8 mouse cellular contexts compared by ENCODE assay signal in the genomic region with DNA sequence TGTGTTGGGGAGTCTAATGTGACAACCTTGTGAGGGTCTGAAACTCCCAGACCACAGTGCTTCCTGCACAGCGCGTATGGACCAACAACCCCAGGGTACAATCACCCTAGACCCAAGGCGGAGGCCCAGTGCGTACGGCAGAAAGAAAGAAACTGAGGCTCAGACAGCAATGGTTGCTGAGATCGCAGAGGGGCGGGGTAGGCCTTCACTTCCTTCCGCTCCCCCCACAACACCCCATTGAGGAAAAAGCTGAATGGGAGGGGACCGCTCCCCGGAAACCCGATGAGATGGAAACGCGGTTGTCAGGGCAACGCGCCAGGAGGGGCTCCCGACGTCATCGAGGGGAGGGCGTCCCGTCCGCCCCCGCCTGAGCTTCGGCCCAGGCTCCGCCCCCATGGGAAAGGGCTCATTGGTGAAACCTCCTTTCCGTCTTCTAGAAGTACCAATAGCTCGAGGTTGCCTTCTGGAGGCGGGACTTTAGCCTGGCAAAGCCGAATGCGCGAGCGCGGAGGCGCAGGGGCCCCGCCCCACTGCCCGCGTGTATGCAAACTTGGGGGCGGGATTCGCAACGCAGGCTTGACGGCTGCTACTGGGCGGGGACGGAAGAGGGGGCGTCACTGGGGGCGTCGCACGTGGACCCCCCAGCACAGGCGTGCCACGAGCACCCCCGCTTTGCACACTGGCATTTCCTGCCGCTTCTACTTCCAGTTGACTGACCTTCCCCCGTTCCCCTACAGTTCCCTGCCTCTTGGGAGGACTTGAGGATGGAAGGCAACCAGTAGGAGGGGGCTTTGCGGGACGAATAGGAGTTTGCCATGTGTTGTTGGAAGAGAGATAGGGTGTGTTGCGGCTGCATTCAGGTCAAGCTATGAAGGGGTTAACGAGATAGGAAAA. TPM values are rescaled to one million over a fixed set of nuclear protein-coding genes. Genes with fewer than 3 reads are reported as not detected.
DNase-seq lines count a peak whose midpoint lies in the region; ATAC-seq and TF ChIP-seq lines count a peak whose summit lies in the region.

No protein-coding gene starts in this region.

- H3K36me3 ChIP-seq in G1E (replicated peaks) = peaks cover 35% of the 10 kb centered on the region
- peaks cover 26% of the 10 kb centered on the region for H3K36me3 ChIP-seq in forebrain, embryonic 16.5 days (ENCODE audit: control insufficient read depth, insufficient read depth)
- peaks cover 26% of the 10 kb centered on the region for H3K36me3 ChIP-seq in lung, embryonic 16.5 days (ENCODE audit: control insufficient read depth, insufficient read depth, low read length)

- H3K4me2 ChIP-seq in forebrain, embryonic 16.5 days (ENCODE audit: low read length) = peak overlapping the region; percentile 80
- H3K4me2 ChIP-seq in lung, embryonic 16.5 days (ENCODE audit: low read depth, low read length) = peak overlapping the region; percentile 76

- peak; percentile 95 for DNase-seq in G1E (ENCODE audit: low spot score)
- peak; percentile 97 to 99 for DNase-seq in cerebellum, adult 18-20 months
- peak; percentile 99 for DNase-seq in heart, postnatal 4 days
- peak; percentile 96 for DNase-seq in layer of hippocampus, adult 9-10 months (ENCODE audit: low spot score)
- peak; percentile 98 for DNase-seq in ovary, postnatal 10 days (ENCODE audit: low spot score)
- DNase-seq in thymus, postnatal 10 days (ENCODE audit: low spot score in 2 of 2) = peak; percentile 99 to 100

- H3K27me3 ChIP-seq in G1E (ENCODE audit: insufficient read depth, low read length) = no peaks in the 10 kb centered on the region; the same call in 1 of the 2 replicates
- no peaks in the 10 kb centered on the region for H3K27me3 ChIP-seq in forebrain, embryonic 16.5 days (replicated peaks; ENCODE audit: control insufficient read depth, insufficient read depth, low read length)
- no peaks in the 10 kb centered on the region for H3K27me3 ChIP-seq in lung, embryonic 16.5 days (ENCODE audit: control insufficient read depth, insufficient read depth, low read depth, low read length)

- peaks cover 94% of the 10 kb centered on the region for H3K4me1 ChIP-seq in G1E (ENCODE audit: insufficient read depth, low read depth, low read length)
- peaks cover 54% of the 10 kb centered on the region for H3K4me1 ChIP-seq in forebrain, embryonic 16.5 days (replicated peaks; ENCODE audit: control insufficient read depth, insufficient read depth, low read length)
- H3K4me1 ChIP-seq in lung, embryonic 16.5 days (replicated peaks; ENCODE audit: control insufficient read depth, insufficient read depth, low read length) = peaks cover 91% of the 10 kb centered on the region

- TF ChIP-seq CTCF in G1E (IDR thresholded peaks at IDR 0.05; ENCODE audit: low read depth, low read length) = no peak

- under 1% methylated on average over 55 of the region's 55 CpGs for WGBS in forebrain, embryonic 16.5 days
- WGBS in lung, embryonic 16.5 days = under 1% methylated on average over 55 of the region's 55 CpGs

- peak overlapping the region; percentile 60 for H3K9ac ChIP-seq in forebrain, embryonic 16.5 days (replicated peaks; ENCODE audit: low read depth, low read length)
- peak overlapping the region; percentile 60 for H3K9ac ChIP-seq in lung, embryonic 16.5 days (ENCODE audit: low read length)

- peak overlapping the region; percentile 88 for H3K27ac ChIP-seq in forebrain, embryonic 16.5 days (ENCODE audit: low read length)
- peak overlapping the region; percentile 99 for H3K27ac ChIP-seq in lung, embryonic 16.5 days (ENCODE audit: low read length)

- peak overlapping the region; percentile 71 for H3K4me3 ChIP-seq in G1E (ENCODE audit: low read depth, low read length)
- H3K4me3 ChIP-seq in forebrain, embryonic 16.5 days (replicated peaks; ENCODE audit: low read length) = peak overlapping the region; percentile 48
- H3K4me3 ChIP-seq in lung, embryonic 16.5 days (ENCODE audit: low read length) = peak overlapping the region; percentile 50

- ATAC-seq in G1E (ENCODE audit: extremely low read depth, insufficient number of reproducible peaks, low FRiP score, poor library complexity, severe bottlenecking) = peak; percentile 80
- ATAC-seq in forebrain, embryonic 16.5 days = peak; percentile 90
- ATAC-seq in lung, embryonic 16.5 days (ENCODE audit: low read depth) = peak; percentile 82

- H3K9me3 ChIP-seq in G1E (replicated peaks) = no peaks in the 10 kb centered on the region
- no peaks in the 10 kb centered on the region for H3K9me3 ChIP-seq in forebrain, embryonic 16.5 days (ENCODE audit: control insufficient read depth, low read length)
- H3K9me3 ChIP-seq in lung, embryonic 16.5 days (ENCODE audit: control insufficient read depth, low read length) = no peaks in the 10 kb centered on the region

RNA-seq across cellular contexts. Expression of a gene that starts 6.0 kb away (rescaled TPM):
- total RNA-seq in G1E (2014; fragmentation: Nextera tagmentation) (18.1 and 21.2 TPM in 2 replicates), G1E (2017) (32.6 and 34.8 TPM in 2 replicates)
- polyA plus RNA-seq in G1E (2012) = 41.4 and 45.2 TPM in 2 replicates
- polyA plus RNA-seq in forebrain, embryonic 16.5 days (2015; fragmentation: Nextera tagmentation; extraction: Ambion mirVana) = 318 and 335 TPM in 2 replicates
- total RNA-seq in heart, postnatal 4 days (2021) = 100 to 1,000 TPM; 163 to 193 TPM
- polyA plus RNA-seq in lung, embryonic 16.5 days (2015; fragmentation: Nextera tagmentation; extraction: Ambion mirVana) = 73.4 and 83.4 TPM in 2 replicates

RNA-seq across cellular contexts. Expression of a gene that starts 11.7 kb away (rescaled TPM):
- total RNA-seq in G1E (2014; fragmentation: Nextera tagmentation) = 89.8 and 92.3 TPM in 2 replicates
- 19.2 and 24.3 TPM in 2 replicates for total RNA-seq in G1E (2017)
- 295 and 302 TPM in 2 replicates for polyA plus RNA-seq in G1E (2012)
- 26.5 and 30.9 TPM in 2 replicates for polyA plus RNA-seq in forebrain, embryonic 16.5 days (2015; fragmentation: Nextera tagmentation; extraction: Ambion mirVana)
- total RNA-seq in heart, postnatal 4 days (2021) = 100 to 1,000 TPM; 145 to 163 TPM
- 11.8 and 12.9 TPM in 2 replicates for polyA plus RNA-seq in lung, embryonic 16.5 days (2015; fragmentation: Nextera tagmentation; extraction: Ambion mirVana)

RNA-seq across cellular contexts. Expression of a gene that starts 12.9 kb away (rescaled TPM):
- 1.6 TPM in 1 of 2 replicates, not detected in the other for total RNA-seq in G1E (2014; fragmentation: Nextera tagmentation)
- total RNA-seq in G1E (2017) = 7.8 and 8.9 TPM in 2 replicates
- 4.8 and 5.0 TPM in 2 replicates for polyA plus RNA-seq in G1E (2012)
- 8.5 and 10.6 TPM in 2 replicates for polyA plus RNA-seq in forebrain, embryonic 16.5 days (2015; fragmentation: Nextera tagmentation; extraction: Ambion mirVana)
- total RNA-seq in heart, postnatal 4 days (2021) = 1 to 10 TPM; 1.9 to 4.9 TPM
- 12.2 and 13.6 TPM in 2 replicates for polyA plus RNA-seq in lung, embryonic 16.5 days (2015; fragmentation: Nextera tagmentation; extraction: Ambion mirVana)

RNA-seq across cellular contexts. Expression of a gene that starts 19.2 kb away (rescaled TPM):
- total RNA-seq in G1E (2014; fragmentation: Nextera tagmentation) (67.2 and 74.4 TPM in 2 replicates), G1E (2017) (3.7 and 5.5 TPM in 2 replicates)
- polyA plus RNA-seq in G1E (2012) = 66.6 and 73.9 TPM in 2 replicates
- polyA plus RNA-seq in forebrain, embryonic 16.5 days (2015; fragmentation: Nextera tagmentation; extraction: Ambion mirVana) = 33.0 and 44.5 TPM in 2 replicates
- total RNA-seq in heart, postnatal 4 days (2021) = 1 to 10 TPM; 3.7 to 5.1 TPM
- 3.9 and 5.6 TPM in 2 replicates for polyA plus RNA-seq in lung, embryonic 16.5 days (2015; fragmentation: Nextera tagmentation; extraction: Ambion mirVana)

RNA-seq across cellular contexts. Expression of a gene that starts 19.5 kb away (rescaled TPM):
- total RNA-seq in G1E (2014; fragmentation: Nextera tagmentation) = not detected in 2 replicates
- total RNA-seq in G1E (2017) = not detected in 2 replicates
- polyA plus RNA-seq in G1E (2012) = 0.18 and 0.20 TPM in 2 replicates
- polyA plus RNA-seq in forebrain, embryonic 16.5 days (2015; fragmentation: Nextera tagmentation; extraction: Ambion mirVana) = 24.8 and 25.4 TPM in 2 replicates
- 1 to 10 TPM; 2.8 to 2.9 TPM for total RNA-seq in heart, postnatal 4 days (2021)
- polyA plus RNA-seq in lung, embryonic 16.5 days (2015; fragmentation: Nextera tagmentation; extraction: Ambion mirVana) = 11.0 and 12.1 TPM in 2 replicates

Comparison
In these comparisons a context has a peak if more than half of its experiments do, and no peak if none do; other contexts are left out.
1. Peak in every context shown above with its lines: DNase-seq, ATAC-seq, H3K4me3 ChIP-seq and H3K27ac ChIP-seq.